In genomic region chr14:54183873-54184272, GRCm38 (mm10) we compare ENCODE assay signal across 24 mouse cellular contexts.
A peak's percentile ranks its signal among the peaks of the same experiment; 100 is the strongest.
DNase-seq lines count a peak whose midpoint lies in the region; ATAC-seq lines count a peak whose summit lies in the region.
"Had no signal": no experiment of that assay in that cellular context is flagged by ENCODE, and none has a peak within 500 bp of the region (broad histone marks: within the 10 kb centered on the region; RNA-seq: fewer than 3 reads in every experiment).

No protein-coding gene starts in this region.

- 53% methylated on average over 3 of the region's 3 CpGs for WGBS in midbrain, embryonic 14.5 days
- 89% methylated on average over 3 of the region's 3 CpGs for WGBS in midbrain, embryonic 10.5 days
- WGBS in midbrain, embryonic 15.5 days = 54% methylated on average over 3 of the region's 3 CpGs

- 0 out of 2 replicates have a peak overlapping the region, but pooled peaks have one; percentile 70 for H3K27ac ChIP-seq in midbrain, embryonic 14.5 days (replicated peaks; ENCODE audit: low read depth, low read length)
- no peak overlapping the region for H3K27ac ChIP-seq in midbrain, embryonic 10.5 days (replicated peaks)
- peak overlapping the region; percentile 55; the same call in 1 of the 2 replicates for H3K27ac ChIP-seq in midbrain, embryonic 15.5 days
- H3K27ac ChIP-seq: forebrain, embryonic 12.5 days; hindbrain, postnatal 0 days; kidney, embryonic 15.5 days; limb, embryonic 12.5 days had no signal

- H3K4me3 ChIP-seq in midbrain, embryonic 14.5 days (replicated peaks; ENCODE audit: low read depth, low read length) = no peak overlapping the region
- H3K4me3 ChIP-seq in midbrain, embryonic 10.5 days = no peak overlapping the region
- H3K4me3 ChIP-seq in midbrain, embryonic 15.5 days = no peak overlapping the region
- H3K4me3 ChIP-seq: forebrain, embryonic 12.5 days; heart, embryonic 15.5 days; kidney, embryonic 15.5 days; limb, embryonic 12.5 days; neural tube, embryonic 15.5 days had no signal

- no peaks in the 10 kb centered on the region for H3K9me3 ChIP-seq in midbrain, embryonic 14.5 days (ENCODE audit: control insufficient read depth, low read length)
- no peaks in the 10 kb centered on the region for H3K9me3 ChIP-seq in midbrain, embryonic 10.5 days (replicated peaks)
- H3K9me3 ChIP-seq in midbrain, embryonic 15.5 days = no peaks in the 10 kb centered on the region
- H3K9me3 ChIP-seq: forebrain, embryonic 12.5 days; heart, embryonic 15.5 days; kidney, embryonic 15.5 days; limb, embryonic 12.5 days; neural tube, embryonic 15.5 days had no signal

- no peaks in the 10 kb centered on the region for H3K27me3 ChIP-seq in midbrain, embryonic 14.5 days (ENCODE audit: control insufficient read depth, insufficient read depth, low read length)
- no peaks in the 10 kb centered on the region for H3K27me3 ChIP-seq in midbrain, embryonic 10.5 days (ENCODE audit: low read depth, poor library complexity, severe bottlenecking)
- H3K27me3 ChIP-seq in midbrain, embryonic 15.5 days (replicated peaks) = no peaks in the 10 kb centered on the region
- H3K27me3 ChIP-seq: forebrain, embryonic 12.5 days; heart, embryonic 15.5 days; kidney, embryonic 15.5 days; limb, embryonic 12.5 days; neural tube, embryonic 15.5 days had no signal

- H3K36me3 ChIP-seq in midbrain, embryonic 14.5 days (ENCODE audit: control insufficient read depth, insufficient read depth, low read length) = no peaks in the 10 kb centered on the region
- H3K36me3 ChIP-seq in midbrain, embryonic 10.5 days = no peaks in the 10 kb centered on the region
- H3K36me3 ChIP-seq in midbrain, embryonic 15.5 days (replicated peaks) = no peaks in the 10 kb centered on the region
- H3K36me3 ChIP-seq: forebrain, embryonic 12.5 days; heart, embryonic 15.5 days; kidney, embryonic 15.5 days; limb, embryonic 12.5 days; neural tube, embryonic 15.5 days had no signal

- ATAC-seq in midbrain, embryonic 14.5 days (ENCODE audit: low FRiP score, low TSS enrichment) = no peak
- no peak for ATAC-seq in midbrain, embryonic 15.5 days (replicated peaks)
- ATAC-seq: hindbrain, postnatal 0 days; intestine, postnatal 0 days; liver, postnatal 0 days had no signal

- H3K4me1 ChIP-seq in midbrain, embryonic 14.5 days (ENCODE audit: control insufficient read depth, insufficient read depth, low read length) = peaks cover 33% of the 10 kb centered on the region
- H3K4me1 ChIP-seq in midbrain, embryonic 10.5 days = peaks cover 32% of the 10 kb centered on the region
- peaks cover 50% of the 10 kb centered on the region for H3K4me1 ChIP-seq in midbrain, embryonic 15.5 days
- H3K4me1 ChIP-seq: limb, embryonic 12.5 days had no signal

- H3K4me2 ChIP-seq in midbrain, embryonic 14.5 days (ENCODE audit: low read length) = no peak overlapping the region
- no peak overlapping the region for H3K4me2 ChIP-seq in midbrain, embryonic 15.5 days
- H3K4me2 ChIP-seq: forebrain, embryonic 12.5 days; heart, embryonic 15.5 days; kidney, embryonic 15.5 days; limb, embryonic 12.5 days; liver, embryonic 11.5 days; neural tube, embryonic 15.5 days had no signal

- H3K9ac ChIP-seq in midbrain, embryonic 14.5 days (replicated peaks; ENCODE audit: low read length) = no peak overlapping the region
- no peak overlapping the region for H3K9ac ChIP-seq in midbrain, embryonic 15.5 days
- H3K9ac ChIP-seq: forebrain, embryonic 12.5 days; heart, embryonic 15.5 days; kidney, embryonic 15.5 days; limb, embryonic 12.5 days; liver, postnatal 0 days; neural tube, embryonic 15.5 days had no signal

- peak; percentile 21 for DNase-seq in kidney, postnatal 14 days
- no peak for DNase-seq in kidney, postnatal 36 days
- no peak for DNase-seq in midbrain, embryonic 14.5 days
- no peak for DNase-seq in midbrain, embryonic 10.5 days (ENCODE audit: low spot score)
- DNase-seq in lung, postnatal 10 days = peak; percentile 69
- DNase-seq in layer of hippocampus, postnatal 14 days (ENCODE audit: low spot score in 2 of 2) = no peak
- no peak for DNase-seq in right cerebral cortex, adult 18-20 months
- DNase-seq: adrenal gland, adult 2 months; cerebellum, adult 11 months; cerebellum, adult 9-11 months; gastrocnemius, postnatal 36 days; heart, postnatal 36 days; liver, postnatal 0 days; right cerebral cortex, postnatal 14 days; thymus, postnatal 14 days had no signal

Comparison
In these comparisons a context has a peak if more than half of its experiments do, and no peak if none do; other contexts are left out.
1. DNase-seq: peak in kidney, postnatal 14 days (single experiment) and lung, postnatal 10 days (single experiment); none in kidney, postnatal 36 days (0 of 2), midbrain, embryonic 14.5 days (single experiment), midbrain, embryonic 10.5 days (single experiment), layer of hippocampus, postnatal 14 days (0 of 2) and right cerebral cortex, adult 18-20 months (single experiment).